11 mouse cellular contexts compared by ENCODE assay signal in genomic region chr4:139230376-139231120, GRCm38 (mm10). TPM values are rescaled to one million over a fixed set of nuclear protein-coding genes. Genes with fewer than 3 reads are reported as not detected.
DNase-seq lines count a peak whose midpoint lies in the region; ATAC-seq and TF ChIP-seq lines count a peak whose summit lies in the region.
"Had no signal": no experiment of that assay in that cellular context is flagged by ENCODE, and none has a peak within 500 bp of the region (broad histone marks: within the 10 kb centered on the region; RNA-seq: fewer than 3 reads in every experiment).

No protein-coding gene starts in this region.

- no peak for TF ChIP-seq CTCF in stomach, postnatal 0 days (IDR thresholded peaks at IDR 0.05; ENCODE audit: low read depth)

- no peak for TF ChIP-seq EP300 in stomach, postnatal 0 days (optimal IDR thresholded peaks at IDR 0.05)

- H3K9ac ChIP-seq in limb, embryonic 13.5 days, result 0 out of 2 replicates have a peak overlapping the region, but pooled peaks have one; percentile 2
- H3K9ac ChIP-seq in stomach, postnatal 0 days (ENCODE audit: low read length), result no peak overlapping the region
- H3K9ac ChIP-seq: lung, embryonic 15.5 days had no signal

- H3K9me3 ChIP-seq in limb, embryonic 13.5 days, result no peaks in the 10 kb centered on the region
- no peaks in the 10 kb centered on the region for H3K9me3 ChIP-seq in stomach, postnatal 0 days (ENCODE audit: control insufficient read depth, low read length)
- H3K9me3 ChIP-seq: lung, embryonic 15.5 days had no signal

- peaks cover 82% of the 10 kb centered on the region for H3K4me1 ChIP-seq in limb, embryonic 13.5 days
- peaks cover 19% of the 10 kb centered on the region for H3K4me1 ChIP-seq in stomach, postnatal 0 days (replicated peaks; ENCODE audit: control insufficient read depth, insufficient read depth)

- H3K36me3 ChIP-seq in limb, embryonic 13.5 days, result peaks cover 24% of the 10 kb centered on the region
- peaks cover 2% of the 10 kb centered on the region; the same call in 1 of the 2 replicates for H3K36me3 ChIP-seq in stomach, postnatal 0 days (ENCODE audit: control insufficient read depth, insufficient read depth, low read length)

- no peaks in the 10 kb centered on the region for H3K27me3 ChIP-seq in limb, embryonic 13.5 days
- no peaks in the 10 kb centered on the region for H3K27me3 ChIP-seq in stomach, postnatal 0 days (ENCODE audit: control insufficient read depth, insufficient read depth, low read length)
- H3K27me3 ChIP-seq: lung, embryonic 15.5 days had no signal

- intact Hi-C loops in left cerebral cortex, postnatal 4 days (cut with DNase I), result no loop called here

- no peak overlapping the region for H3K4me3 ChIP-seq in limb, embryonic 13.5 days
- no peak overlapping the region for H3K4me3 ChIP-seq in stomach, postnatal 0 days (ENCODE audit: low read depth, low read length)
- H3K4me3 ChIP-seq: lung, embryonic 15.5 days had no signal

- H3K4me2 ChIP-seq in limb, embryonic 13.5 days (replicated peaks), result no peak overlapping the region
- H3K4me2 ChIP-seq in stomach, postnatal 0 days (replicated peaks; ENCODE audit: low read depth), result no peak overlapping the region
- H3K4me2 ChIP-seq: lung, embryonic 15.5 days had no signal

- DNase-seq in embryo, embryonic 10 days (ENCODE audit: low spot score), result peak; percentile 71
- no peak for DNase-seq in embryo, embryonic 9.5 days (ENCODE audit: extremely low spot score)
- peak; percentile 33 to 38 for DNase-seq in spleen, postnatal 36 days (ENCODE audit: low spot score in 2 of 2)
- no peak for DNase-seq in spleen, postnatal 10 days (ENCODE audit: low spot score in 2 of 2)
- DNase-seq in stomach, postnatal 0 days (ENCODE audit: low spot score), result peak; percentile 71
- DNase-seq in gastrocnemius, postnatal 4 days (ENCODE audit: low spot score in 2 of 2), result no peak
- no peak for DNase-seq in left cerebral cortex, postnatal 4 days
- DNase-seq: adrenal gland, postnatal 36 days had no signal

- 27% methylated on average over 11 of the region's 11 CpGs for WGBS in limb, embryonic 13.5 days
- 57% methylated on average over 11 of the region's 11 CpGs for WGBS in stomach, postnatal 0 days

- no peak for ATAC-seq in limb, embryonic 13.5 days (ENCODE audit: low FRiP score, low read depth)
- no peak for ATAC-seq in stomach, postnatal 0 days (ENCODE audit: low FRiP score, low TSS enrichment)
- ATAC-seq: forebrain, embryonic 16.5 days had no signal

- peak overlapping the region; percentile 39; the same call in 1 of the 2 replicates for H3K27ac ChIP-seq in limb, embryonic 13.5 days
- H3K27ac ChIP-seq in stomach, postnatal 0 days (replicated peaks), result peak overlapping the region; percentile 45
- H3K27ac ChIP-seq: lung, embryonic 15.5 days had no signal

RNA-seq across cellular contexts. Expression of gene Capzb, which starts 37.8 kb away (rescaled TPM):
- polyA plus RNA-seq in limb, embryonic 13.5 days (2015; fragmentation: Nextera tagmentation; extraction: Ambion mirVana), result 396 and 406 TPM in 2 replicates
- polyA plus RNA-seq in stomach, postnatal 0 days (2015; fragmentation: Nextera tagmentation; extraction: Ambion mirVana), result 341 and 344 TPM in 2 replicates
- total RNA-seq in gastrocnemius, postnatal 4 days (2021), result 100 to 1,000 TPM; 445 to 463 TPM
- 100 to 1,000 TPM; 298 to 302 TPM for total RNA-seq in left cerebral cortex, postnatal 4 days (2021)

Comparison
In these comparisons a context has a peak if more than half of its experiments do, and no peak if none do; other contexts are left out.
1. DNase-seq: peak in embryo, embryonic 10 days (single experiment), spleen, postnatal 36 days (2 of 2) and stomach, postnatal 0 days (single experiment); none in embryo, embryonic 9.5 days (single experiment), spleen, postnatal 10 days (0 of 2), gastrocnemius, postnatal 4 days (0 of 2) and left cerebral cortex, postnatal 4 days (single experiment).